Mouse (Mus musculus): ENCODE results near the gene P4hb. TPM values are rescaled to one million over a fixed set of nuclear protein-coding genes. Genes with fewer than 3 reads are reported as not detected.
"Not testable (repeated sequence)": the region's sequence is repeated elsewhere in the genome, so short reads cannot be mapped to it uniquely, and the experiment has no call there.

P4hb gene
- polyA plus RNA-seq, 1 experiment from 2014 or later, result 800 TPM

GRCm38 (mm10) chr11:120582982-120583293 is 9.9 kb upstream of the P4hb start:
- H3K27ac ChIP-seq (ENCODE audit: low read depth), result not testable (repeated sequence)

GRCm38 (mm10) chr11:120582268-120582981 is 9.4 kb upstream of the P4hb start:
- DNase-seq (ENCODE audit: low spot score) (no peak), ATAC-seq (replicated peaks; ENCODE audit: low FRiP score, low TSS enrichment, low read depth) (no peak)
- 72% methylated on average over 8 of the region's 8 CpGs for WGBS
- Histone ChIP-seq H3K36me3 (ENCODE audit: control insufficient read depth, insufficient read depth, low read length) (peaks cover 57% of the 10 kb centered on the region), H3K4me1 (replicated peaks; ENCODE audit: control insufficient read depth, insufficient read depth, low read length) (peaks cover 19% of the 10 kb centered on the region), H3K4me3 (ENCODE audit: low read depth, low read length) (peak overlapping the region; percentile 89), H3K9ac (ENCODE audit: low read length) (peak overlapping the region; percentile 93), H3K27me3 (replicated peaks; ENCODE audit: control insufficient read depth, insufficient read depth, low read length) (no peaks in the 10 kb centered on the region), H3K4me2 (ENCODE audit: low read length) (peak overlapping the region; percentile 97), H3K27ac (ENCODE audit: low read depth) (peak overlapping the region; percentile 91), H3K9me3 (ENCODE audit: control insufficient read depth, low read length) (peaks cover 4% of the 10 kb centered on the region; the same call in 1 of the 2 replicates)

More at GRCm38 (mm10) chr11:120582982-120583293, 9.9 kb upstream of the P4hb start:
- H3K27me3 ChIP-seq (replicated peaks; ENCODE audit: control insufficient read depth, insufficient read depth, low read length); H3K4me3 ChIP-seq (ENCODE audit: low read depth, low read length); H3K9ac ChIP-seq (ENCODE audit: low read length); ATAC-seq (replicated peaks; ENCODE audit: low FRiP score, low TSS enrichment, low read depth); H3K9me3 ChIP-seq (ENCODE audit: control insufficient read depth, low read length); H3K4me2 ChIP-seq (ENCODE audit: low read length); DNase-seq (ENCODE audit: low spot score): not testable (repeated sequence)
- H3K4me1 ChIP-seq (replicated peaks; ENCODE audit: control insufficient read depth, insufficient read depth, low read length), result peaks cover 19% of the 10 kb centered on the region
- H3K36me3 ChIP-seq (ENCODE audit: control insufficient read depth, insufficient read depth, low read length), result peaks cover 57% of the 10 kb centered on the region
- WGBS, result 90% methylated on average over 2 of the region's 2 CpGs

- Histone ChIP-seq H3K9me3 (ENCODE audit: control insufficient read depth, low read length) (peaks cover 4% of the 10 kb centered on the region; the same call in 1 of the 2 replicates), H3K4me2 (ENCODE audit: low read length) (peak within 1 kb of the TSS; percentile 97), H3K4me1 (replicated peaks; ENCODE audit: control insufficient read depth, insufficient read depth, low read length) (peaks cover 19% of the 10 kb centered on the region), H3K27me3 (replicated peaks; ENCODE audit: control insufficient read depth, insufficient read depth, low read length) (no peaks in the 10 kb centered on the region), H3K27ac (ENCODE audit: low read depth) (peak within 1 kb of the TSS; percentile 91), H3K9ac (ENCODE audit: low read length) (peak within 1 kb of the TSS; percentile 93), H3K36me3 (ENCODE audit: control insufficient read depth, insufficient read depth, low read length) (peaks cover 57% of the 10 kb centered on the region), H3K4me3 (ENCODE audit: low read depth, low read length) (peak within 1 kb of the TSS; percentile 89)
- ATAC-seq (replicated peaks; ENCODE audit: low FRiP score, low TSS enrichment, low read depth) (peak; percentile 42), DNase-seq (ENCODE audit: low spot score) (peak; percentile 93)
- 4% methylated on average over 67 of the region's 75 CpGs for WGBS
These were observed 8.6 kb upstream of the P4hb start, which contains the start of gene Arhgdia for GRCm38 (mm10) chr11:120581490-120582267. Gene Arhgdia, minus strand, starts transcription at chr11:120581624.

- H3K9ac ChIP-seq (ENCODE audit: low read length), result peak overlapping the region; percentile 93
- H3K36me3 ChIP-seq (ENCODE audit: control insufficient read depth, insufficient read depth, low read length), result peaks cover 49% of the 10 kb centered on the region
- peak overlapping the region; percentile 91 for H3K27ac ChIP-seq (ENCODE audit: low read depth)
- WGBS, result under 1% methylated on average over 29 of the region's 44 CpGs
- H3K4me2 ChIP-seq (ENCODE audit: low read length), result peak overlapping the region; percentile 97
- peak; percentile 74 for DNase-seq (ENCODE audit: low spot score)
- H3K9me3 ChIP-seq (ENCODE audit: control insufficient read depth, low read length), result peaks cover 4% of the 10 kb centered on the region; the same call in 1 of the 2 replicates
- peak; percentile 36; the same call in 1 of the 2 replicates for ATAC-seq (replicated peaks; ENCODE audit: low FRiP score, low TSS enrichment, low read depth)
- no peaks in the 10 kb centered on the region for H3K27me3 ChIP-seq (replicated peaks; ENCODE audit: control insufficient read depth, insufficient read depth, low read length)
- H3K4me3 ChIP-seq (ENCODE audit: low read depth, low read length), result peak overlapping the region; percentile 89
- peaks cover 19% of the 10 kb centered on the region for H3K4me1 ChIP-seq (replicated peaks; ENCODE audit: control insufficient read depth, insufficient read depth, low read length)
These were observed 7.8 kb upstream of the P4hb start for GRCm38 (mm10) chr11:120580871-120581331.

GRCm38 (mm10) chr11:120580190-120580589 is 7.1 kb upstream of the P4hb start:
- Histone ChIP-seq H3K4me1 (replicated peaks; ENCODE audit: control insufficient read depth, insufficient read depth, low read length) (peaks cover 19% of the 10 kb centered on the region), H3K4me3 (ENCODE audit: low read depth, low read length) (peak overlapping the region; percentile 89), H3K36me3 (ENCODE audit: control insufficient read depth, insufficient read depth, low read length) (peaks cover 42% of the 10 kb centered on the region), H3K27ac (ENCODE audit: low read depth) (peak overlapping the region; percentile 91; the same call in 1 of the 2 replicates), H3K4me2 (ENCODE audit: low read length) (peak overlapping the region; percentile 97), H3K27me3 (replicated peaks; ENCODE audit: control insufficient read depth, insufficient read depth, low read length) (no peaks in the 10 kb centered on the region), H3K9ac (ENCODE audit: low read length) (peak overlapping the region; percentile 93), H3K9me3 (ENCODE audit: control insufficient read depth, low read length) (peaks cover 4% of the 10 kb centered on the region; the same call in 1 of the 2 replicates)
- ATAC-seq (replicated peaks; ENCODE audit: low FRiP score, low TSS enrichment, low read depth) (no peak), DNase-seq (ENCODE audit: low spot score) (peak; percentile 59)
- WGBS, result 55% methylated on average over 7 of the region's 7 CpGs

- ATAC-seq (replicated peaks; ENCODE audit: low FRiP score, low TSS enrichment, low read depth), result no peak
- WGBS, result 49% methylated on average over 15 of the region's 15 CpGs
- H3K4me3 ChIP-seq (ENCODE audit: low read depth, low read length), result peak overlapping the region; percentile 89
- H3K36me3 ChIP-seq (ENCODE audit: control insufficient read depth, insufficient read depth, low read length), result peaks cover 38% of the 10 kb centered on the region
- H3K27me3 ChIP-seq (replicated peaks; ENCODE audit: control insufficient read depth, insufficient read depth, low read length), result no peaks in the 10 kb centered on the region
- peaks cover 4% of the 10 kb centered on the region; the same call in 1 of the 2 replicates for H3K9me3 ChIP-seq (ENCODE audit: control insufficient read depth, low read length)
- peaks cover 20% of the 10 kb centered on the region for H3K4me1 ChIP-seq (replicated peaks; ENCODE audit: control insufficient read depth, insufficient read depth, low read length)
- peak; percentile 96 for DNase-seq (ENCODE audit: low spot score)
- H3K4me2 ChIP-seq (ENCODE audit: low read length), result peak overlapping the region; percentile 97
- no peak overlapping the region for H3K9ac ChIP-seq (ENCODE audit: low read length)
- no peak overlapping the region for H3K27ac ChIP-seq (ENCODE audit: low read depth)
These were observed 6.5 kb upstream of the P4hb start for GRCm38 (mm10) chr11:120579316-120580107.

GRCm38 (mm10) chr11:120578694-120579243 is 5.7 kb upstream of the P4hb start:
- Histone ChIP-seq H3K4me2 (ENCODE audit: low read length) (no peak overlapping the region), H3K4me3 (ENCODE audit: low read depth, low read length) (no peak overlapping the region)
- DNase-seq (ENCODE audit: low spot score), result no peak

More at GRCm38 (mm10) chr11:120578694-120579243, 5.7 kb upstream of the P4hb start:
- no peak for ATAC-seq (replicated peaks; ENCODE audit: low FRiP score, low TSS enrichment, low read depth)
- peaks cover 25% of the 10 kb centered on the region for H3K4me1 ChIP-seq (replicated peaks; ENCODE audit: control insufficient read depth, insufficient read depth, low read length)
- WGBS, result 79% methylated on average over 11 of the region's 11 CpGs
- no peaks in the 10 kb centered on the region for H3K27me3 ChIP-seq (replicated peaks; ENCODE audit: control insufficient read depth, insufficient read depth, low read length)
- H3K9ac ChIP-seq (ENCODE audit: low read length), result no peak overlapping the region
- H3K27ac ChIP-seq (ENCODE audit: low read depth), result no peak overlapping the region
- H3K9me3 ChIP-seq (ENCODE audit: control insufficient read depth, low read length), result peaks cover under 1% of the 10 kb centered on the region; the same call in 1 of the 2 replicates
- peaks cover 35% of the 10 kb centered on the region for H3K36me3 ChIP-seq (ENCODE audit: control insufficient read depth, insufficient read depth, low read length)

Data from intestine, embryonic 14.5 days (tissue).